Mouse (Mus musculus) C2C12 (cell line): ENCODE measurements around the gene Nxn. TPM values are rescaled to one million over a fixed set of nuclear protein-coding genes. Genes with fewer than 3 reads are reported as not detected.
"Not testable (repeated sequence)": the region's sequence is repeated elsewhere in the genome, so short reads cannot be mapped to it uniquely, and the experiment has no call there.

Experiments used
- H3K27me3 ChIP-seq: one replicate; pipeline ENCODE4 v1.6.1; 2011; ENCODE audit not compliant: control insufficient read depth, insufficient read depth, insufficient read length
- H3K36me3 ChIP-seq: one replicate; pipeline ENCODE4 v1.6.1; 2011; ENCODE audit not compliant: control insufficient read depth, insufficient read depth
- H3K4me3 ChIP-seq: one replicate; pipeline ENCODE4 v1.5.1; 2011; ENCODE audit warnings: mild to moderate bottlenecking, control low read depth; ENCODE audit not compliant: poor library complexity, insufficient read depth, severe bottlenecking
- H3K79me2 ChIP-seq: one replicate; pipeline ENCODE4 v1.6.1; 2011; ENCODE audit not compliant: control insufficient read depth, insufficient read depth
- H3K79me3 ChIP-seq: one replicate; pipeline ENCODE4 v1.6.1; 2011; ENCODE audit warnings: low read depth, control low read depth
- H3ac ChIP-seq: one replicate; pipeline ENCODE3; 2011; ENCODE audit warnings: low read depth; ENCODE audit not compliant: control insufficient read depth, insufficient read length
- CEBPB ChIP-seq: IDR thresholded peaks from one replicate; pipeline ENCODE4 v1.6.1; 2011; ENCODE audit warnings: low read depth, mild to moderate bottlenecking, control low read depth, moderate library complexity
- CTCF ChIP-seq: IDR thresholded peaks from one replicate; pipeline ENCODE4 v1.5.1; 2011; ENCODE audit not compliant: control insufficient read depth, insufficient read depth, insufficient read length
- FOSL1 ChIP-seq: IDR thresholded peaks from one replicate; pipeline ENCODE4 v1.8.0; 2011; ENCODE audit warnings: mild to moderate bottlenecking, low read length; ENCODE audit not compliant: poor library complexity, insufficient read depth, severe bottlenecking
- MAX ChIP-seq: IDR thresholded peaks from one replicate; pipeline ENCODE4 v1.6.1; 2011; ENCODE audit warnings: mild to moderate bottlenecking, control low read depth
- MYOD1 ChIP-seq: IDR thresholded peaks from one replicate; pipeline ENCODE4 v1.6.1; 2011; ENCODE audit warnings: low read depth; ENCODE audit not compliant: control insufficient read depth, insufficient read length
- MYOG ChIP-seq: IDR thresholded peaks from one replicate; pipeline ENCODE4 v1.6.1; 2011; ENCODE audit not compliant: control insufficient read depth, insufficient read length; ENCODE audit errors: extremely low read depth
- USF1 ChIP-seq: IDR thresholded peaks from one replicate; pipeline ENCODE4 v1.6.1; 2011; ENCODE audit warnings: low read depth, mild to moderate bottlenecking, control low read depth, moderate library complexity
- polyA plus RNA-seq: library from polyadenylated mRNA; unstranded; fragments of >200 nt; fragmentation: generic; extraction: Trizol; gene quantifications from one replicate; pipeline ENCODE4 v1.2.1, GENCODE M21; 2012; ENCODE audit warnings: missing spikeins

The Nxn gene
- polyA plus RNA-seq, 1 experiment: 85.5 TPM

- H3K36me3 ChIP-seq: peaks cover 61% of the 10 kb centered on the region
- no peak overlapping the region for H3ac ChIP-seq
- peaks cover 20% of the 10 kb centered on the region for H3K79me3 ChIP-seq
- no peak for TF ChIP-seq MYOG
- TF ChIP-seq CTCF: no peak
- TF ChIP-seq MYOD1: no peak
- no peak for TF ChIP-seq USF1
- no peak for TF ChIP-seq MAX
- TF ChIP-seq FOSL1: no peak
- TF ChIP-seq CEBPB: no peak
- H3K79me2 ChIP-seq: peaks cover 56% of the 10 kb centered on the region
- no peaks in the 10 kb centered on the region for H3K27me3 ChIP-seq
- H3K4me3 ChIP-seq: no peak overlapping the region
These were observed 185.1 kb downstream of the Nxn start for GRCm38 (mm10) chr11:76213841-76214240.

- peaks cover 48% of the 10 kb centered on the region for H3K79me2 ChIP-seq
- not testable (repeated sequence) for H3K4me3 ChIP-seq, H3ac ChIP-seq, H3K27me3 ChIP-seq
- H3K36me3 ChIP-seq: peaks cover 83% of the 10 kb centered on the region
- H3K79me3 ChIP-seq: peaks cover 14% of the 10 kb centered on the region
These were observed 187.3 kb downstream of the Nxn start for GRCm38 (mm10) chr11:76211595-76211994.

GRCm38 (mm10) chr11:76210228-76210985 is 188.5 kb downstream of the Nxn start:
- TF ChIP-seq MYOD1: no peak
- TF ChIP-seq CEBPB: no peak
- TF ChIP-seq USF1: no peak
- TF ChIP-seq CTCF: no peak
- TF ChIP-seq MAX: no peak
- no peak for TF ChIP-seq FOSL1
- TF ChIP-seq MYOG: no peak
- Histone ChIP-seq H3ac (no peak overlapping the region), H3K36me3 (peaks cover 87% of the 10 kb centered on the region), H3K27me3 (no peaks in the 10 kb centered on the region), H3K4me3 (no peak overlapping the region), H3K79me3 (peaks cover 4% of the 10 kb centered on the region), H3K79me2 (peaks cover 37% of the 10 kb centered on the region)

Other genes starting within 250 kb of the Nxn start
- gene Vps53, start 219.5 kb downstream of the Nxn start, polyA plus RNA-seq: 29.2 TPM
- gene Fam57a, start 219.5 kb downstream of the Nxn start, polyA plus RNA-seq: 21.4 TPM
- 0.46 TPM for gene Dbil5, start 181.5 kb downstream of the Nxn start, polyA plus RNA-seq
- gene Gemin4, start 181.5 kb downstream of the Nxn start, polyA plus RNA-seq: 19.4 TPM
- 20.9 TPM for gene Mrm3, start 155.4 kb downstream of the Nxn start, polyA plus RNA-seq
- 34.2 TPM for gene Glod4, start 155.4 kb downstream of the Nxn start, polyA plus RNA-seq
- gene Timm22, start 7.8 kb upstream of the Nxn start, polyA plus RNA-seq: 105 TPM
- gene Abr, start 223.2 kb upstream of the Nxn start, polyA plus RNA-seq: 72.8 TPM